Mouse (Mus musculus) heart, adult 2 months (tissue): ENCODE data around the gene Gm4792.

Source experiments
- CTCF ChIP-seq: fragments of 200-600 bp; IDR thresholded peaks from 2 replicates; pipeline ENCODE4 v1.8.1; 2022; ENCODE audit warnings: antibody characterized with exemption, mild to moderate bottlenecking, moderate library complexity
- POLR2A ChIP-seq: fragments of 200-500 bp; IDR thresholded peaks from 2 replicates; pipeline ENCODE4 v1.6.1; 2011; ENCODE audit warnings: mild to moderate bottlenecking, low read depth, low read length, control low read depth; ENCODE audit not compliant: insufficient read depth

GRCm38 (mm10) chr10:94310499-94311267, 12.2 kb upstream of the Gm4792 start:
- TF ChIP-seq CTCF (no peak), POLR2A (no peak)
